Mouse (Mus musculus) bone marrow macrophage, adult 2 months (primary cell): ENCODE data around the gene Dnajc25. TPM values are rescaled to one million over a fixed set of nuclear protein-coding genes. Genes with fewer than 3 reads are reported as not detected.

Source experiments
- H3K27ac ChIP-seq: 2 replicates; pipeline ENCODE4 v1.5.1; 2012; ENCODE audit warnings: low read depth, low read length; ENCODE audit not compliant: insufficient read depth
- H3K4me1 ChIP-seq: 2 replicates; pipeline ENCODE4 v1.6.1; 2012; ENCODE audit warnings: low read length; ENCODE audit not compliant: control insufficient read depth, insufficient read depth
- H3K4me3 ChIP-seq: 2 replicates; pipeline ENCODE4 v1.5.1; 2012; ENCODE audit warnings: mild to moderate bottlenecking, low read length, moderate library complexity; ENCODE audit not compliant: insufficient read depth
- CTCF ChIP-seq: IDR thresholded peaks from 2 replicates; pipeline ENCODE4 v1.5.1; 2012; ENCODE audit warnings: low read depth, mild to moderate bottlenecking, low read length, moderate library complexity
- POLR2A ChIP-seq: IDR thresholded peaks from 2 replicates; pipeline ENCODE4 v1.6.1; 2012; ENCODE audit warnings: mild to moderate bottlenecking, low read depth, low read length, borderline replicate concordance
- polyA plus RNA-seq: library from polyadenylated mRNA; stranded (reverse); fragments of >200 nt; gene quantifications from 2 replicates; pipeline ENCODE4 v1.2.4, GENCODE M21; 2012; ENCODE audit not compliant: missing spikeins, insufficient read depth, insufficient read length

Gene Dnajc25
- polyA plus RNA-seq, 1 experiment, result 7.9 TPM

DNA sequence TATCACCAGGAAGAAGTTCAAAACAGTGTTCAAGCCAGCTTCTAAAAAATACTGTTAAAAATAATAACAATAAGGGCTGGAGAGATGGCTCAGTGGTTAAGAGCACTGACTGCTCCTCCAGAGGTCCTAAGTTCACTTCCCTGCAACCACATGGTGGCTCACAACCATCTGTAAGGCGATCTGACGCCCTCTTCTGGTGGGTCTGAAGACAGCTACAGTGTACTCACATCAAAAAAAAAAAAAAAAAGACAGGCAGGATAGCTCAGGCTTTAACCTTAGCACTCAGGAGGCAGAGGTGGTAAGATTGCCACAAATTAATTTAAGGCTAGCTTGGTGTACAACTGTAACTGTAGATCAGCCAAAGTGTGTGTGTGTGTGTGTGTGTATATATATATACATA, 5.8 kb downstream of the Dnajc25 start:
- H3K4me3 ChIP-seq, result no peak overlapping the region
- TF ChIP-seq CTCF, result peak; percentile 32; the same call in 1 of the 2 replicates
- TF ChIP-seq POLR2A, result no peak

DNA sequence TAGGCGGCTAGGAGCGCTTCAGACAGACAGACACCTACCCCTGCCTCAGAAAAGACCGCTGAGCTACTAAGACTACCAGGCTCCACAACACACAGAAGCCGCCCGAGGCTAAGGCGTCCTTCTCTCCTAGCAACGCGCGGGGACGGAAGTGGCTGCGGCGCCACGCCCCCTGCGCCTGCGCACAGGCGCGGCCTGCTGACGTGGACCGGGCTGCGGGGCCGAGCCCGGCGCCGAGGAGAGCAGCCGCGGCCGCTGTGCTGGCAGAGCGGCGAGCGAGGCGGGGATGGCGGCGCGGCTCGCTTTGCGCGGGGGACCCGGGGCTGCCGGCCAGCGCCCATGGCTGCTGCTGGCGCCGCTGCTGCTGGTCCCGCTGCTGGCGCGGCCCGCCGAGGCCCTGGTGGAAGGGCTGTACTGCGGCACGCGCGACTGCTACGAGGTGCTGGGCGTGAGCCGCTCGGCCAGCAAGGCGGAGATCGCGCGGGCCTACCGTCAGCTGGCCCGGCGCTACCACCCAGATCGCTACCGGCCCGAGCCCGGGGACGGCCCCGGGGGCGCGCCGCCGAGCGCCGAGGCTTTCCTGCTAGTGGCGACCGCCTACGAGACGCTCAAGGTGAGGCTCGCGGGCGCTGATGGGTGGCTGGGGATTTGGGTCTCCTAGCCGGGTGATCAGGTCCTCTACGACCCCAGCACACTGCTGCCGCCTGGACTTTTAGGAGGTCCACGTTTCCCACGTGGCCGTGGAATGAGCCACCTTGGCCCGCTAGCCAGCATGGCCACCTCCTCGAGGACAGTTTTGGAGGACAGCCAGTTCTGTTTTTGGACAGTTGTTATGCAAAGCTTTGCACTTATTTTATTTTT, 8.3 kb downstream of the Dnajc25 start, which contains the start of gene Gm20503:
TSS of gene Gm20503 (plus strand) at position 263 of the 858 bp plus-strand sequence.
- TF ChIP-seq POLR2A (peak; percentile 60; the same call in 1 of the 2 replicates), CTCF (no peak)
- Histone ChIP-seq H3K27ac (no peak within 1 kb of the TSS), H3K4me3 (peak within 1 kb of the TSS; percentile 72), H3K4me1 (peaks cover 25% of the 10 kb centered on the region)

More for the DNA sequence above, 5.8 kb downstream of the Dnajc25 start:
- Histone ChIP-seq H3K4me1 (peaks cover 12% of the 10 kb centered on the region), H3K27ac (no peak overlapping the region)

DNA sequence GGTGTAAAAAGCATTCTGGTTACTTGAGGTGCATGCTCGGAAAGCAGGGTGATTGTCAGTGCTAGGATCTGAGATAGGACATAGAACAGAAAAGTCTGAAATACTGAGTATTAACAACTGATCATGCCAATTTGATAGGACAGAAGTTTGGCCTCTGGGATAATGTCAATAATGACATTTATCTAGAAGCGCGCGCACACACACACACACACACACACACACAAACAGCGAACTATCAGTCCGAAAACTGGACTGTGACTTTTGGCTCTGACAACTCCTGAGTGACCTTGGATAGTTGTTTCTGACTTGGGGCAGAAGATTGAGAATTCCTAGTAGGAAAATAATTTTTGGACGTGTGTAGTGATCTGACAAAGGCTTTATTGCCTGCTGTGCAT, 8.9 kb downstream of the Dnajc25 start:
- H3K27ac ChIP-seq, result no peak overlapping the region
- H3K4me3 ChIP-seq, result peak overlapping the region; percentile 72
- peaks cover 30% of the 10 kb centered on the region for H3K4me1 ChIP-seq
- TF ChIP-seq CTCF, result no peak
- TF ChIP-seq POLR2A, result no peak

DNA sequence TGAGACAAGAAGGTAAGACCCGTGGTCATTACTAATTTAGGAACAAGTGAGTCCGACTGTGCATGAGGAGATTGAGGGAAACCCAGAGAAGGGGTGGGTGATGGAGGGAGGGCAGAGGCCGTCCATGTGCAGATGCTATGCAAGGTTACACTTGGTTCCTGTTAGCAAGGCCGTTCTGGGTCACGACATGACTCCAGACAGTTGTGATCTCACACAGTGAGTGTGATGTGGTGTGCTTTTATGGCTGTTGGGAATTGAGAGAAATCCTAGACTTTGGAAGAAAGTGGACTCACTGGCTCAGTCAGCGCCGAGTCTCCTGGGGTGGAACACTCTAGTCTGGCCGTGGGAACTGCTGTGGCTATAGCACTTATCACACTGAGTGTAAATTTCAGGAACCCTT, 11.3 kb downstream of the Dnajc25 start:
- Histone ChIP-seq H3K4me3 (no peak overlapping the region), H3K27ac (no peak overlapping the region), H3K4me1 (peaks cover 38% of the 10 kb centered on the region)
- no peak for TF ChIP-seq CTCF
- no peak for TF ChIP-seq POLR2A

DNA sequence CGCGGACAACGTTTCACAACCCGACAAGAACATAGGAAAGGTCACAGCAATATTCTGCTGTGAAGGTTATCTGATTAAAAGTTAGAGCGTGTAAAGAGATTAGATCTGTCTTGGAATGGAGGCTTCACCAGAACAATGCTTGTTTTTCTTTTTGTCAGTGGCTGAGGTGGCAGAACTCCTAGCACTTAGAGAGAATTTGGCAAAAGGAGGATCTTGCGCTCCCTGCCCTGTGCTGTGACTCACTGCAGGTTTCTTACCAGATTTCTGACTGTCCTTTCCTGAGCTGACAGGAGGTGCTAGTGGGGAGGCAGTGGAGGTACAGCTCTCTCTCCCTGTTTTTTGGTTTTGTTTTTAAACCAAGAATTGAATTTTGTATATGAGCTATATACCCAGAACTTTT, 12.2 kb downstream of the Dnajc25 start:
- TF ChIP-seq POLR2A (no peak), CTCF (no peak)
- Histone ChIP-seq H3K27ac (no peak overlapping the region), H3K4me1 (peaks cover 38% of the 10 kb centered on the region), H3K4me3 (no peak overlapping the region)

DNA sequence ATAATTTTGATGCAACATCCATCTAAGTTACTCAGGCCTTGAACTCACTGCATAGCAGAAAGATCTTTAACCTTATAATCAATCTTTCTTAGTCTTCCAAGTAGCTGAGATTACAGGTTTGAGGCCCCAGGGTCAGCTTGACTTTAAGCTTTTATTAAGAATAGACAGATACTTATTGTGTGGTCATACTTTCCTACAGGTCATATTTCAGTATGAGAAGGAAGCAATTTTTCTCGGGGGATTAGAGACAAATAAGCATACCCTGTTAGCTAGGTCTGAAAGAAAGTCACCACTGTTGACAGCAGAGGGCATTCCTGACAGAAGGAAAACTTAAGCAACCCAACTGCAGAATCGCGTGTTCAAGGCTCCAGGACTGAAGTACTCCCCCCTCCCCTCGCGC, 13.1 kb downstream of the Dnajc25 start:
- Histone ChIP-seq H3K27ac (no peak overlapping the region), H3K4me3 (no peak overlapping the region), H3K4me1 (peaks cover 38% of the 10 kb centered on the region)
- TF ChIP-seq POLR2A (no peak), CTCF (no peak)

DNA sequence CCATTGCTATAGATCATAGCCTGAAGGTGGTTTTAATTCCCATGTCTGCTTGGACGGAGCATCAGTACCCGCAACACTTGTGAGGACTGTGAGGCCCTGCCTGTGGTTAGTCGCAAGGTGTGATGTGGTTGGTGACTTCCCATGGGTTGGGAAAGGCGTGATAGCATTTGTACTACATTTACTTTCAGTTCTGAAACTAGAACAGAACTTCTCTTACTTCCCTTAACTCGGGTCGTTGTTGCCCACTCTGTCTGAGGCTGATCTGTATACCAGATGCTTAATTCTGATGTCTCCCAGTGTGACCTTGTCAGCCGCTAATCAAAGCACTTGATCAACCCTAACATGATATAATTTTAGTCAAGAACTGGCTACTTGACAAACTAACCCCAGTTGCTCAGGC, 14.3 kb downstream of the Dnajc25 start:
- TF ChIP-seq POLR2A (no peak), CTCF (no peak)
- H3K27ac ChIP-seq, result no peak overlapping the region
- H3K4me1 ChIP-seq, result peaks cover 38% of the 10 kb centered on the region
- no peak overlapping the region for H3K4me3 ChIP-seq

DNA sequence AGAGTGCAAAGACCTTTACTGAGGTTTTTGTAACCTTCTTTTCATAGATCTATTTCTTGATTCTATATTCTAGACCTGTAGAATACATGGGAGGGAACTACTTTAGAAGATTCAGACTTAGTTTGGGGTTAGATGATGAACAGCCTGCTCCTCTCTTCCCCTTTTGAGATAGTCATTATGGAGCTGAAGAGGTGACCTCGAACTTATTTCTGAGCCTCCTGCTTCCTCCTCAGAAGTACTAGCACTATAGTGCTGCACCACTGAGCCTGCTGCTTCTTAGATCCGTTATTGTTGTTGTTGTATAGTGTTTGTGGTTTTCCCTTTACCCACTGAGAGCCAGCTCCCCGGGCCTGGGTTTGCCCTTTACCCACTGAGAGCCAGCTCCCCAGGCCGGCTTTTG, 14.8 kb downstream of the Dnajc25 start:
- TF ChIP-seq CTCF (no peak), POLR2A (no peak)
- no peak overlapping the region for H3K4me3 ChIP-seq
- no peak overlapping the region for H3K27ac ChIP-seq
- H3K4me1 ChIP-seq, result peaks cover 35% of the 10 kb centered on the region

DNA sequence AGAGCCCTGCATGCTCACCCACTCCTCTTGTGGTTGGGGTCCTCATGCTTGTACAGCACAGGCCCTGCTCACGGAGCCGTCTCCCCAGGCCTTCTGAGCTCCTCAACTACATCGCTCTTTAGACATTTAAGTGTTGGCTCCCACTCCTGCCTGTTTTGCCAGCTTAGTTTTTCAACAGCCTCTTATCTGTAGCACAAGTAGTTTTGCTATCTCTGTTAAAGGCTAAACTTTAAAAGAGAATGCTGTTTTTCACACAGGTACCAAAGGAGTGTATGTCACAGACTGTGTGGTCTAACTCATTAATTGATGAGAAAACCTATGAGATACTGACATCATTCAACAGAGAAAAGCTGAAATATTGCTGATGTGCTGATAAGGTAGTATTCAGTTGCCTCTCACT, 16.6 kb downstream of the Dnajc25 start:
- Histone ChIP-seq H3K27ac (no peak overlapping the region), H3K4me1 (peaks cover 19% of the 10 kb centered on the region), H3K4me3 (no peak overlapping the region)
- TF ChIP-seq POLR2A (no peak), CTCF (no peak)

DNA sequence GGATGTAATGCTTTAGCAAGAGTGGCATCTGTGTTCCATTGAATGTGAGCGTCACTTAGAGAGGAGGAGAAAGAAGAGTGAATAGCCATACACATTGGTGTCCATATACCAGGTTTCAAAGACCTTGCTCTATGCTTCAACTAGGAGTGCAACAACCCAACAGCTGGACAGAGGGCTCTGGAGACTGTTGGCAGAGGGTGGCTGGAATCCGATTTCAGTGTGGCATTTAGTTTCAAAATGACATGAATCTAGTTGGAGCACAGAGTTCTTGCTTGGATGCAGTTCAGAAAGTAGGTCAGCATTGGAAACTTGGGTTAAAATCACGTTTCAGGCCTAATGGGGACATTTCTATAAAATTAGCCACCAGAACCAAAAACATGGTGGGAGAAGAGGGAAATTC, 20.3 kb downstream of the Dnajc25 start:
- no peaks in the 10 kb centered on the region for H3K4me1 ChIP-seq
- no peak overlapping the region for H3K4me3 ChIP-seq
- TF ChIP-seq CTCF, result no peak
- no peak for TF ChIP-seq POLR2A
- H3K27ac ChIP-seq, result no peak overlapping the region

DNA sequence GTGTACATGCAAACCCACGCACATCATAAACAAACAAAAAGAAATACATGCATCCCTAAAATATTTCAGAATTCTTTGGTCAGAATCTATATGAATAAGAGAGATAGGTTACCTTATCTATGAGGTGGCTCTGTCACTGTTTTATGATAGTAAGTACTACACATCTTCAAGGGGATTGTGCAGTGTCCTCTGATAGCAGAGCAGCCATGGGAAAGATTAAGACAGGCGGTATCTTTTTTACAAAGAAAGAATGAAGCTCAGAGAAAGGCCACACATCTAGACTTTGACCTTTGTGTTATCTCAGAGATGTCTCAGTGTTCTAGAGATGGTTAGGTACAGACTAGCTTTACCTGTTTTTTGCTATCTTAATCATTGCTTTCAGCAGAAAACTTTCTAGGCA, 22.1 kb downstream of the Dnajc25 start:
- Histone ChIP-seq H3K4me1 (no peaks in the 10 kb centered on the region), H3K27ac (no peak overlapping the region), H3K4me3 (no peak overlapping the region)
- TF ChIP-seq CTCF (no peak), POLR2A (no peak)
